Mouse (Mus musculus) CH12.LX (cell line): ENCODE results near the gene Selenof. TPM values are rescaled to one million over a fixed set of nuclear protein-coding genes. Genes with fewer than 3 reads are reported as not detected.
"Not testable (repeated sequence)": the region's sequence is repeated elsewhere in the genome, so short reads cannot be mapped to it uniquely, and the experiment has no call there.

ENCODE experiments used
- DNase-seq: peaks from one replicate; pipeline ENCODE4 v3.0.0-alpha.2; 2013; ENCODE audit errors: extremely low read depth
- H3K27ac ChIP-seq: 2 replicates; pipeline ENCODE4 v1.5.1; 2012; ENCODE audit warnings: low read depth, mild to moderate bottlenecking, control low read depth, moderate library complexity; ENCODE audit not compliant: insufficient read depth
- H3K27me3 ChIP-seq: replicated peaks from 2 replicates; pipeline ENCODE3; 2012; ENCODE audit warnings: inconsistent platforms
- H3K36me3 ChIP-seq, 2 experiments: replicated peaks in 1 of 2; 2 replicates each; pipeline versions ENCODE3 to v1.6.1; 2012; ENCODE audit warnings: inconsistent platforms in 1 of 2, low read length in 1 of 2, mild to moderate bottlenecking in 1 of 2, mixed read lengths in 1 of 2, moderate library complexity in 1 of 2; ENCODE audit not compliant: control insufficient read depth in 1 of 2, insufficient read depth in 1 of 2
- H3K4me1 ChIP-seq, 2 experiments: 2 replicates each; pipeline ENCODE4 v1.6.1; 2012; ENCODE audit warnings: inconsistent platforms in 1 of 2, moderate library complexity in 1 of 2; ENCODE audit not compliant: insufficient read depth in 2 of 2, control insufficient read depth in 1 of 2
- H3K4me2 ChIP-seq: 2 replicates; pipeline ENCODE4 v1.6.1; 2012; ENCODE audit warnings: low read depth, mild to moderate bottlenecking, control low read depth; ENCODE audit not compliant: poor library complexity, insufficient read depth, severe bottlenecking
- H3K4me3 ChIP-seq, 3 experiments: fragments of 150-350 bp in 1 of 3; sonication (generic) in 1 of 3; replicated peaks in 1 of 3; 2 replicates each; pipeline versions ENCODE3 to v1.5.1; 2011 to 2012; ENCODE audit warnings: low read depth in 2 of 3, low read length in 2 of 3, mild to moderate bottlenecking in 2 of 3, moderate library complexity in 2 of 3, control low read depth in 1 of 3, improper control_type of control experiment in 1 of 3, inconsistent platforms in 1 of 3, mixed read lengths in 1 of 3; ENCODE audit not compliant: poor library complexity in 1 of 3
- H3K79me2 ChIP-seq: replicated peaks from 2 replicates; pipeline ENCODE4 v1.6.1; 2012; ENCODE audit warnings: mild to moderate bottlenecking, moderate library complexity; ENCODE audit not compliant: control insufficient read depth, poor library complexity, insufficient read depth, severe bottlenecking; ENCODE audit errors: extremely low read depth
- H3K9ac ChIP-seq: 2 replicates; pipeline ENCODE4 v1.6.1; 2012; ENCODE audit warnings: low read depth, mild to moderate bottlenecking, control low read depth, moderate library complexity; ENCODE audit not compliant: insufficient read depth
- H3K9me3 ChIP-seq: replicated peaks from 2 replicates; pipeline ENCODE3; 2012; ENCODE audit warnings: low read length, inconsistent platforms, mixed read lengths
- BHLHE40 ChIP-seq: IDR thresholded peaks from 2 replicates; pipeline ENCODE4 v1.6.1; 2011; ENCODE audit warnings: mild to moderate bottlenecking, low read depth, low read length, improper control_type of control experiment
- CHD2 ChIP-seq: IDR thresholded peaks from 2 replicates; pipeline ENCODE4 v1.6.1; 2011; ENCODE audit warnings: low read length, improper control_type of control experiment
- CTCF ChIP-seq, 2 experiments: IDR thresholded peaks in 1 of 2; conservative IDR thresholded peaks in 1 of 2; 2 replicates each; pipeline ENCODE4 v1.5.1; 2011 to 2012; ENCODE audit warnings: low read depth in 2 of 2, low read length in 2 of 2, improper control_type of control experiment in 1 of 2, inconsistent platforms in 1 of 2, mild to moderate bottlenecking in 1 of 2, moderate library complexity in 1 of 2
- ETS1 ChIP-seq: conservative IDR thresholded peaks from 2 replicates; pipeline ENCODE4 v1.6.1; 2012; ENCODE audit warnings: low read depth, mild to moderate bottlenecking, inconsistent platforms, low read length, improper control_type of control experiment, moderate library complexity
- IRF4 ChIP-seq: IDR thresholded peaks from 2 replicates; pipeline ENCODE4 v1.6.1; 2014; ENCODE audit warnings: low read depth, mild to moderate bottlenecking, inconsistent platforms, low read length, improper control_type of control experiment
- JUN ChIP-seq: IDR thresholded peaks from 2 replicates; pipeline ENCODE4 v1.6.1; 2011; ENCODE audit warnings: low read depth, mild to moderate bottlenecking, low read length, improper control_type of control experiment, moderate library complexity; ENCODE audit not compliant: insufficient read depth
- JUND ChIP-seq: conservative IDR thresholded peaks from 2 replicates; pipeline ENCODE4 v1.6.1; 2011; ENCODE audit warnings: low read depth, low read length, improper control_type of control experiment
- KAT2A ChIP-seq: IDR thresholded peaks from 2 replicates; pipeline ENCODE4 v1.6.1; 2012; ENCODE audit warnings: low read length, improper control_type of control experiment, inconsistent platforms; ENCODE audit not compliant: insufficient replicate concordance
- MAX ChIP-seq: IDR thresholded peaks from 2 replicates; pipeline ENCODE4 v1.6.1; 2011; ENCODE audit warnings: low read length, improper control_type of control experiment
- MAZ ChIP-seq: IDR thresholded peaks from 2 replicates; pipeline ENCODE4 v1.6.1; 2012; ENCODE audit warnings: low read depth, mild to moderate bottlenecking, inconsistent platforms, low read length, improper control_type of control experiment, moderate library complexity
- MXI1 ChIP-seq: IDR thresholded peaks from 2 replicates; pipeline ENCODE4 v1.6.1; 2011; ENCODE audit warnings: mild to moderate bottlenecking, low read depth, low read length, improper control_type of control experiment
- MYC ChIP-seq: IDR thresholded peaks from 2 replicates; pipeline ENCODE4 v1.6.1; 2011; ENCODE audit warnings: low read depth, mild to moderate bottlenecking, improper control_type of control experiment, low read length
- NELFE ChIP-seq: IDR thresholded peaks from 2 replicates; pipeline ENCODE4 v1.6.1; 2011; ENCODE audit warnings: low read depth, low read length, improper control_type of control experiment
- PAX5 ChIP-seq: IDR thresholded peaks from 2 replicates; pipeline ENCODE4 v1.6.1; 2012; ENCODE audit warnings: low read length, inconsistent platforms, mixed read lengths
- POLR2AphosphoS2 ChIP-seq: IDR thresholded peaks from 2 replicates; pipeline ENCODE4 v1.6.1; 2011; ENCODE audit warnings: low read depth, low read length, improper control_type of control experiment
- RAD21 ChIP-seq: IDR thresholded peaks from 2 replicates; pipeline ENCODE4 v1.6.1; 2011; ENCODE audit warnings: low read depth, mild to moderate bottlenecking, low read length, improper control_type of control experiment, moderate library complexity
- RCOR1 ChIP-seq: conservative IDR thresholded peaks from 2 replicates; pipeline ENCODE4 v1.6.1; 2012; ENCODE audit warnings: low read depth, mild to moderate bottlenecking, inconsistent platforms, low read length, improper control_type of control experiment
- SMC3 ChIP-seq: IDR thresholded peaks from 2 replicates; pipeline ENCODE4 v1.6.1; 2011; ENCODE audit warnings: low read depth, low read length, improper control_type of control experiment
- UBTF ChIP-seq: IDR thresholded peaks from 2 replicates; pipeline ENCODE4 v1.6.1; 2012; ENCODE audit warnings: low read depth, mild to moderate bottlenecking, inconsistent platforms, low read length, improper control_type of control experiment, moderate library complexity
- USF1 ChIP-seq: IDR thresholded peaks from 2 replicates; pipeline ENCODE4 v1.6.1; 2014; ENCODE audit warnings: low read depth, mild to moderate bottlenecking, inconsistent platforms, low read length, improper control_type of control experiment
- USF2 ChIP-seq: conservative IDR thresholded peaks from 2 replicates; pipeline ENCODE4 v1.6.1; 2011; ENCODE audit warnings: low read depth, low read length, improper control_type of control experiment
- ZC3H11A ChIP-seq: IDR thresholded peaks from 2 replicates; pipeline ENCODE4 v1.6.1; 2012; ENCODE audit warnings: low read depth, mild to moderate bottlenecking, inconsistent platforms, low read length, improper control_type of control experiment
- ZKSCAN1 ChIP-seq: IDR thresholded peaks from 2 replicates; pipeline ENCODE4 v1.6.1; 2012; ENCODE audit warnings: low read depth, inconsistent platforms, low read length, improper control_type of control experiment, borderline replicate concordance
- dilution Hi-C: fragments of 300-500 bp; cut with MboI; formaldehyde crosslinking; loops from 2 replicates; pipeline ENCODE4 v1.14.3; 2020; ENCODE audit warnings: low sequenced_read_pairs; ENCODE audit not compliant: extremely low pct_unique_long_range_greater_than_20kb, extremely low pct_ligation_motif_present
- in situ Hi-C: fragments of 300-500 bp; cut with MboI; formaldehyde crosslinking; loops from 3 replicates; pipeline ENCODE4 v1.14.3; 2019; ENCODE audit warnings: low sequenced_read_pairs, low pct_ligation_motif_present, low pct_unique_long_range_greater_than_20kb, mixed read lengths
- polyA plus RNA-seq: library from polyadenylated mRNA; unstranded; fragments of >175 nt; gene quantifications from 2 replicates; pipeline ENCODE4 v1.2.1, GENCODE M21; 2012; ENCODE audit warnings: low read depth; ENCODE audit not compliant: insufficient read length
- total RNA-seq, 2 experiments: library from RNA; depleted of rRNA; stranded (reverse); fragments of 300-350 nt in 1 of 2; fragments of >200 nt in 1 of 2; gene quantifications; 2 replicates each; pipeline ENCODE4 v1.2.3; 2012 to 2014

The Selenof gene
- total and polyA plus RNA-seq, 3 experiments = 528 to 1,358 (median 678) TPM

GRCm38 (mm10) chr3:144603558-144603957 is 33.5 kb downstream of the Selenof start:
- Histone ChIP-seq H3K9me3 (no peaks in the 10 kb centered on the region), H3K4me2 (no peak overlapping the region), H3K4me3 (no peak overlapping the region), H3K36me3 (peaks cover 13 to 29% of the 10 kb centered on the region in 2 experiments), H3K79me2 (no peaks in the 10 kb centered on the region), H3K4me1 (peaks cover 23 to 49% of the 10 kb centered on the region in 2 experiments), H3K27me3 (no peaks in the 10 kb centered on the region), H3K27ac (no peak overlapping the region), H3K9ac (no peak overlapping the region)
- TF ChIP-seq JUND = no peak
- TF ChIP-seq CHD2 = no peak
- TF ChIP-seq MYC = no peak
- TF ChIP-seq USF2 = no peak
- no peak for TF ChIP-seq POLR2AphosphoS2
- no peak for TF ChIP-seq NELFE
- in situ Hi-C loops (no loop called here), dilution Hi-C loops (no loop called here)
- DNase-seq = no peak

- dilution Hi-C loops = no loop called here
These were observed 34.1 kb downstream of the Selenof start for GRCm38 (mm10) chr3:144604205-144604604.

GRCm38 (mm10) chr3:144605811-144606210 is 35.7 kb downstream of the Selenof start:
- in situ Hi-C loops, H3K9ac ChIP-seq: not testable (repeated sequence)
- peak; percentile 21; the same call in 1 of the 2 replicates for TF ChIP-seq NELFE
- peak; percentile 50; the same call in 1 of the 2 replicates for TF ChIP-seq USF2
- peak; percentile 97 for TF ChIP-seq MAX
- peak; percentile 82; the same call in 1 of the 2 replicates for TF ChIP-seq MXI1
- TF ChIP-seq RAD21 = peak; percentile 67
- peak; percentile 10; the same call in 1 of the 2 replicates for TF ChIP-seq ZC3H11A
- TF ChIP-seq MYC = peak; percentile 100
- peak; percentile 58; the same call in 1 of the 2 replicates for TF ChIP-seq IRF4
- TF ChIP-seq CTCF (conservative IDR thresholded peaks at IDR 0.05 in 1 of 2, IDR thresholded peaks at IDR 0.05 in 1 of 2; ENCODE audit: low read depth in 2 of 2, low read length in 2 of 2) = peak in 1 of 2 experiments; percentile 88; a peak in 2 of 4 replicates
- peak; percentile 75 for TF ChIP-seq USF1
- TF ChIP-seq SMC3 = peak; percentile 82
- TF ChIP-seq, all 38 proteins: peak for 11; not testable (repeated sequence) for 27
- H3K27me3 ChIP-seq, H3K4me2 ChIP-seq, H3K9me3 ChIP-seq, H3K4me3 ChIP-seq, H3K79me2 ChIP-seq, H3K27ac ChIP-seq, dilution Hi-C loops, H3K36me3 ChIP-seq: not testable (repeated sequence)
- peaks cover 23 to 52% of the 10 kb centered on the region in 2 experiments for H3K4me1 ChIP-seq
- peak; percentile 72 for DNase-seq

More at GRCm38 (mm10) chr3:144604205-144604604, 34.1 kb downstream of the Selenof start:
- Histone ChIP-seq H3K79me2 (no peaks in the 10 kb centered on the region), H3K4me2 (no peak overlapping the region), H3K36me3 (peaks cover 6 to 26% of the 10 kb centered on the region in 2 experiments), H3K27ac (no peak overlapping the region), H3K27me3 (no peaks in the 10 kb centered on the region), H3K4me3 (no peak overlapping the region), H3K9me3 (peaks cover 1% of the 10 kb centered on the region), H3K4me1 (peaks cover 23 to 52% of the 10 kb centered on the region in 2 experiments), H3K9ac (no peak overlapping the region)
- no peak for DNase-seq
- in situ Hi-C loops = no loop called here
- TF ChIP-seq MXI1 = no peak
- TF ChIP-seq BHLHE40 = no peak
- TF ChIP-seq RAD21 = no peak
- TF ChIP-seq JUND = no peak
- no peak for TF ChIP-seq MAZ
- no peak for TF ChIP-seq ETS1
- TF ChIP-seq JUN = no peak
- TF ChIP-seq PAX5 = no peak
- no peak for TF ChIP-seq UBTF
- TF ChIP-seq RCOR1 = no peak
- no peak for TF ChIP-seq USF1
- TF ChIP-seq MYC = no peak
- no peak for TF ChIP-seq ZC3H11A
- TF ChIP-seq ZKSCAN1 = no peak
- TF ChIP-seq KAT2A = no peak
- TF ChIP-seq USF2 = no peak
